Mouse (Mus musculus) midbrain, embryonic 11.5 days (tissue): ENCODE measurements around the gene Mgat3. TPM values are rescaled to one million over a fixed set of nuclear protein-coding genes. Genes with fewer than 3 reads are reported as not detected.

Source experiments
- ATAC-seq: fragments of 200-750 bp; cut with Nextera tagmentation; 2 replicates; pipeline ENCODE4 v1.8.0; 2017; ENCODE audit warnings: moderate TSS enrichment, moderate library complexity; ENCODE audit not compliant: low FRiP score
- DNase-seq: peaks from one replicate; pipeline ENCODE4 v3.0.0; 2015; ENCODE audit warnings: low spot score; ENCODE audit errors: missing footprints
- H3K27ac ChIP-seq: fragments of 300-500 bp; sonication (generic); 2 replicates; pipeline ENCODE4 v1.5.1; 2014; ENCODE audit warnings: low read depth, low read length
- H3K27me3 ChIP-seq: fragments of 300-500 bp; sonication (generic); 2 replicates; pipeline ENCODE4 v1.6.1; 2014; ENCODE audit warnings: mild to moderate bottlenecking, low read length, moderate library complexity, mixed read lengths; ENCODE audit not compliant: control insufficient read depth, insufficient read depth
- H3K36me3 ChIP-seq: fragments of 300-500 bp; sonication (generic); 2 replicates; pipeline ENCODE4 v1.6.1; 2014; ENCODE audit warnings: mild to moderate bottlenecking, low read length, moderate library complexity, mixed read lengths; ENCODE audit not compliant: control insufficient read depth, insufficient read depth
- H3K4me1 ChIP-seq: fragments of 300-500 bp; sonication (generic); 2 replicates; pipeline ENCODE4 v1.6.1; 2014; ENCODE audit warnings: low read length; ENCODE audit not compliant: control insufficient read depth, insufficient read depth
- H3K4me2 ChIP-seq: fragments of 300-500 bp; sonication (generic); 2 replicates; pipeline ENCODE4 v1.6.1; 2014; ENCODE audit warnings: mild to moderate bottlenecking, moderate library complexity
- H3K4me3 ChIP-seq: fragments of 300-500 bp; sonication (generic); 2 replicates; pipeline ENCODE4 v1.5.1; 2014; ENCODE audit warnings: low read depth, low read length
- H3K9ac ChIP-seq: fragments of 300-500 bp; sonication (generic); 2 replicates; pipeline ENCODE4 v1.6.1; 2014; ENCODE audit warnings: low read length
- H3K9me3 ChIP-seq: fragments of 300-500 bp; sonication (generic); 2 replicates; pipeline ENCODE4 v1.6.1; 2016; ENCODE audit warnings: low read length; ENCODE audit not compliant: control insufficient read depth
- WGBS: fragments of 180-500 bp; shearing (Covaris S2); extraction: QIAGEN DNeasy Blood & Tissue Kit; methylation state at CpG from one replicate; pipeline ENCODE4 v1.1.7; 2014; 5-methylcytosine and 5-hydroxymethylcytosine counted together
- polyA plus RNA-seq: library from polyadenylated mRNA; unstranded; fragments of >200 nt; fragmentation: Nextera tagmentation; extraction: Ambion mirVana; gene quantifications from 2 replicates; pipeline ENCODE4 v1.2.1, GENCODE M21; 2014

The Mgat3 gene
- polyA plus RNA-seq = 8.0 and 10.7 TPM in 2 replicates

- H3K4me1 ChIP-seq = peaks cover 9% of the 10 kb centered on the region
- peak; percentile 73 for ATAC-seq
- no peaks in the 10 kb centered on the region for H3K27me3 ChIP-seq
- H3K9me3 ChIP-seq = no peaks in the 10 kb centered on the region
- H3K36me3 ChIP-seq = no peaks in the 10 kb centered on the region
- 5% methylated on average over 43 of the region's 85 CpGs for WGBS
- H3K4me3 ChIP-seq = peak within 1 kb of the TSS; percentile 97
- H3K9ac ChIP-seq = peak within 1 kb of the TSS; percentile 98
- H3K27ac ChIP-seq = peak within 1 kb of the TSS; percentile 76
- peak; percentile 94 for DNase-seq
- H3K4me2 ChIP-seq = peak within 1 kb of the TSS; percentile 77
These were observed at the start of gene Mgat3 for GRCm38 (mm10) chr15:80173001-80173771. Gene Mgat3 (plus strand): TSS chr15:80173721.

DNA sequence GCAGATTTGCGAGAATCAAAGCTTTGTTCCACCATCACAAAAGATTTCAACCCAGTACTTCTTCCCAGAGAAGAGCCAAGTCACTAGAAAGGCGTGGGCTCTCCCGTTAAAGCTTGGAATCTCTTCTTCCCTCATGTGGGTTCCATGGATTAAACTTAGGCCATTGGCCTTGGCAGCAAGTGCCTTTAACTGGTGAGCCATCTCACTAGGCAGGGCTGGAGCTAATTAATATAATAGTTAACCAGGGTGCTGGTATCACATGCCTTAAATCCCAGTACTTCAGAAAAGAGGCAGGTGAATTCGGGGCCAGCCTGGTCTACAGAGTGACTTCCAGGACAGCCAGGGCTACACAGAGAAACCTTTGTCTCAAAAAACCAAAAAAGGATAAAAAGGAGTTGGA is 48.9 kb upstream of the Mgat3 start:
- no peak overlapping the region for H3K4me3 ChIP-seq
- no peak overlapping the region for H3K4me2 ChIP-seq
- no peak overlapping the region for H3K9ac ChIP-seq
- H3K27me3 ChIP-seq = no peaks in the 10 kb centered on the region
- H3K9me3 ChIP-seq = no peaks in the 10 kb centered on the region
- no peaks in the 10 kb centered on the region for H3K4me1 ChIP-seq
- DNase-seq (no peak), ATAC-seq (no peak)
- H3K36me3 ChIP-seq = no peaks in the 10 kb centered on the region
- no peak overlapping the region for H3K27ac ChIP-seq
- WGBS = 80% methylated on average over 4 of the region's 4 CpGs

DNA sequence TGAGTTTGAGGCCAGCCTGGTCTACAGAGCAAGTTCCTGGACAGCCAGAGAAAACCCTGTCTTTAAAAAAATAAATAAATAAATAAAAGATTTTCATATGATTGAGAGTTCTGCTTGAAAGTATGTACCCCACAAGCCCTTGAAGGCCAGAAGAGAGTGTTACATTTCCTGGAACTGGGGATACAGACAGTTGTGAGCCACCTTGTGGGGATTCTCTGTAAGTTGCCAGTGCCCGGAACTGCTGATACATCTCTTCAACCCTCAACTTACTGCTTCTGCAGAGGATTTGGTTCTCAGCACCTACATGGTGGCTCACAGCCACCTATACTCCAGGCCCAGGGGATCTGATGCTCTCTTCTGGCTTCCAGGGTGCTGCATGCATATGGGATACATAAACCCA is 46.3 kb upstream of the Mgat3 start:
- Histone ChIP-seq H3K9me3 (no peaks in the 10 kb centered on the region), H3K27me3 (no peaks in the 10 kb centered on the region), H3K27ac (no peak overlapping the region), H3K4me1 (no peaks in the 10 kb centered on the region), H3K36me3 (no peaks in the 10 kb centered on the region), H3K4me3 (no peak overlapping the region), H3K4me2 (no peak overlapping the region), H3K9ac (no peak overlapping the region)
- 80% methylated on average over 1 of the region's 1 CpGs for WGBS
- ATAC-seq = no peak
- peak; percentile 61 for DNase-seq

- 88% methylated on average over 6 of the region's 6 CpGs for WGBS
- H3K27me3 ChIP-seq = no peaks in the 10 kb centered on the region
- no peak overlapping the region for H3K4me3 ChIP-seq
- DNase-seq (no peak), ATAC-seq (no peak)
- no peaks in the 10 kb centered on the region for H3K36me3 ChIP-seq
- no peak overlapping the region for H3K27ac ChIP-seq
- H3K9ac ChIP-seq = no peak overlapping the region
- H3K9me3 ChIP-seq = no peaks in the 10 kb centered on the region
- no peak overlapping the region for H3K4me2 ChIP-seq
- H3K4me1 ChIP-seq = peaks cover 13% of the 10 kb centered on the region
These were observed 43.5 kb upstream of the Mgat3 start for GRCm38 (mm10) chr15:80129982-80130381.

DNA sequence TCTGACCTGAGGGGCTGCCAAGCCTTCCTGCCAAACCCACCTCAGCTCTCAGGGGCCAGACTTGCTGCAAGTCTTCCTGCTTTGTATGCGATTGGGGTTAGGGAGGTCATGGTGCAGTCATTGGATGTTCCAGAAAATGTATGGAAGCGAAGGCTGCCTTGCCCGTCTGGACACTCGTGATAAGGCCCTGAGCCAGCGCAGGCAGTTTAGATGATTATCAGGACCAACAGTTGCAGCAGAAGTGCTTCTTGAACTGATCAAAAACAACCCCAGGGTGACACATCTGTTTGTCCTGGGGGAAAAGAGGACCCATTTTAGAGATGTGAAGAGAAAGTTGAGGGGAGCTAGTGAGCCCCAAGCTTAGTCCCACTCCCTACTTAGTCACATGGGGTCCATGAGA is 42.8 kb upstream of the Mgat3 start:
- DNase-seq (peak; percentile 53), ATAC-seq (no peak)
- H3K9ac ChIP-seq = no peak overlapping the region
- H3K27ac ChIP-seq = no peak overlapping the region
- H3K36me3 ChIP-seq = no peaks in the 10 kb centered on the region
- H3K4me3 ChIP-seq = no peak overlapping the region
- H3K4me1 ChIP-seq = peaks cover 13% of the 10 kb centered on the region
- H3K9me3 ChIP-seq = no peaks in the 10 kb centered on the region
- H3K4me2 ChIP-seq = no peak overlapping the region
- H3K27me3 ChIP-seq = no peaks in the 10 kb centered on the region
- 87% methylated on average over 5 of the region's 5 CpGs for WGBS

- no peak overlapping the region for H3K4me2 ChIP-seq
- ATAC-seq (no peak), DNase-seq (peak; percentile 70)
- no peak overlapping the region for H3K27ac ChIP-seq
- peaks cover 13% of the 10 kb centered on the region for H3K4me1 ChIP-seq
- H3K36me3 ChIP-seq = no peaks in the 10 kb centered on the region
- no peak overlapping the region for H3K9ac ChIP-seq
- H3K4me3 ChIP-seq = no peak overlapping the region
- H3K9me3 ChIP-seq = no peaks in the 10 kb centered on the region
- H3K27me3 ChIP-seq = no peaks in the 10 kb centered on the region
- WGBS = 80% methylated on average over 6 of the region's 6 CpGs
These were observed 42.1 kb upstream of the Mgat3 start for GRCm38 (mm10) chr15:80131421-80131820.

DNA sequence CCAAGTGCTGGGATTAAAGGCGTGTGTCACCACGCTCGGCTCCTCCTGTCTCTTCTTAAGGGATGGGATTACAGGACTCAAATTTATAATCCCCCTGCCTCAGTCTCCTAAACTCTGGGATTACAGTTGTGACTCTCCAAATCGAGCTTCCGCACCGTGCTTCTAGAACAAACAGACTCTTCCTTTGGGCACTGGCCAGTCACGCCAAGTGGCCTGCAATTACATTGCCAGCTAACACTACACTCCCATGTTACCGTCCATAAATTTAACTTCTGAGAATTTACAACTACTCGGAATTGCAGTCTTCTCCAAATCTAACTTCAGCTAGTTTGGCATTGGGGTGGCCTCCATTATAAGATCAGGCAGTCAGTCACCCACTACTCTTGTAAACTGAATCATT is 41.1 kb upstream of the Mgat3 start:
- Histone ChIP-seq H3K4me2 (peak overlapping the region; percentile 92; the same call in 1 of the 2 replicates), H3K36me3 (no peaks in the 10 kb centered on the region), H3K27me3 (no peaks in the 10 kb centered on the region), H3K27ac (no peak overlapping the region), H3K4me3 (peak overlapping the region; percentile 77), H3K4me1 (peaks cover 13% of the 10 kb centered on the region), H3K9me3 (no peaks in the 10 kb centered on the region), H3K9ac (peak overlapping the region; percentile 96)
- 83% methylated on average over 9 of the region's 9 CpGs for WGBS
- peak; percentile 47 for DNase-seq
- ATAC-seq = no peak

DNA sequence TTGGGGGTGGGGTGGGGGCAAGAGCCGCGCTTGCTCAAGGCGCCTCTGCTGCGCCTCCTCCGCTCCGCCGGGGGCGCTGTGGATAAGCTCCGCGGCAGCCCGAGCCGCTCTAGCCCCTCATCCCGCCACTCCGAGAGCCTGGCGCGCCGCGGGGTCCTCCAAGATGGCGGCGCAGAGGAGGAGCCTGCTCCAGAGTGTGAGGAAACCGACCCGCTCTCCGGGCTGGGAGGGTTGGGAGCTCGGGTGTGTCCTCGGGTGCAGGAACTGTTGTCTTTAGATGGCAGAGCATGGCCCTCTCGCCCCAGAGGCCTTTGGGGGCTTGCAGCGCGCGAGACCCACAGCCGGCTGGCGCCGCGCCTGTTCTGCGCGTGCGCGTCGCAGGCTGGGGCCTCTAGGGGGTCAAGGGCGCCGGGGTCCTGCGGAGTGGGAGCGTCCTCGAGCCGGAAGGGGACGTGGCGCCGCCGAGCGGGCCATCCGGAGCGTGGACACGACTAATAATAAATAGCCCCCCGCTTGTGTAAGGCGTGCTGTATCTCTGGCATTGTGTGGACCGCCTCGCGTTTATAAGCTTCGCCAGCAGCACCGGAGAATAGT is 40.4 kb upstream of the Mgat3 start, which contains the start of gene Tab1:
Gene Tab1, plus strand, starts transcription at position 135 of the 594 bp plus-strand sequence.
- 0% methylated on average over 54 of the region's 59 CpGs for WGBS
- ATAC-seq = peak; percentile 94
- peak; percentile 100 for DNase-seq
- Histone ChIP-seq H3K27ac (peak within 1 kb of the TSS; percentile 99), H3K36me3 (no peaks in the 10 kb centered on the region), H3K9me3 (no peaks in the 10 kb centered on the region), H3K27me3 (no peaks in the 10 kb centered on the region), H3K4me2 (peak within 1 kb of the TSS; percentile 92), H3K4me3 (peak within 1 kb of the TSS; percentile 77), H3K4me1 (peaks cover 13% of the 10 kb centered on the region), H3K9ac (peak within 1 kb of the TSS; percentile 96)
